Mouse (Mus musculus) mammary gland, adult 2 months (tissue): Measurements from ENCODE around the gene Anapc13. TPM values are rescaled to one million over a fixed set of nuclear protein-coding genes. Genes with fewer than 3 reads are reported as not detected.

Source experiments
- polyA plus RNA-seq: library from polyadenylated mRNA; depleted of rRNA; stranded (reverse); fragments of >200 nt; gene quantifications from 2 replicates; pipeline ENCODE4 v1.2.3, GENCODE M21; 2012; ENCODE audit warnings: low replicate concordance; rRNA removed

The Anapc13 gene
- 36.5 and 39.7 TPM in 2 replicates for polyA plus RNA-seq

GRCm38 (mm10) chr9:102625983-102626838 is at the start of gene Anapc13, which contains the start of gene Cep63:
Anapc13 (plus strand) TSS chr9:102626296.
Cep63 (minus strand) TSS chr9:102626534.

Other genes with a start within 250 kb of the Anapc13 start
- 0.13 and 27.0 TPM in 2 replicates for gene Ky, start 120.5 kb upstream of the Anapc13 start, polyA plus RNA-seq
- 2.7 and 4.2 TPM in 2 replicates for gene Cep63, start 238 bp downstream of the Anapc13 start, polyA plus RNA-seq
- gene Amotl2, start 90.4 kb downstream of the Anapc13 start, polyA plus RNA-seq, result 47.3 and 58.9 TPM in 2 replicates
- gene Ryk, start 208.6 kb downstream of the Anapc13 start, polyA plus RNA-seq, result 34.8 and 54.6 TPM in 2 replicates